Mouse (Mus musculus) stomach, postnatal 0 days (tissue): Measurements from ENCODE around the gene Gm42372.

Experiments used
- CTCF ChIP-seq: IDR thresholded peaks from 2 replicates; pipeline ENCODE4 v1.5.1; 2016; ENCODE audit warnings: antibody characterized with exemption, low read depth, mild to moderate bottlenecking, moderate library complexity
- EP300 ChIP-seq: optimal IDR thresholded peaks from 2 replicates; pipeline ENCODE3; 2016; ENCODE audit warnings: antibody characterized with exemption

DNA sequence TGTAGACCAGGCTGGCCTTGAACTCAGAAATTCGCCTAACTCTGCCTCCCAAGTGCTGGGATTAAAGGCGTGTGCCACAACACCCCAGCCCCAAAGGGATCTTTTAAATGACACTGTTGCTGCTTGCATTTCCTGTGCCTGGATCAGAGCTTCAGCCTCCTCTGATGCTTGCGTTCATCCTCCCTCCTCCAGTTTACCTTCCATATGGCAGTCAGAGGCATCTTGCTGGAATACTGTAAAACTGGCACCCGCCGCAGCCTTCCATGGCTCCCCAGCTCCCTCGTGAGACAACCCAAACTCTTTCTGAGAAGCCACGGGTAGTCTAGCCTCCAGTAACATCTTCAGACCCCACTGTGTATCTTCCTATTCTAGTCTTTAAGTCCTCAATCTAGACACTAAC lies 46.0 kb downstream of the Gm42372 start:
- TF ChIP-seq CTCF (no peak), EP300 (no peak)
